Mouse (Mus musculus): ENCODE data around the gene Gm30191.

DNA sequence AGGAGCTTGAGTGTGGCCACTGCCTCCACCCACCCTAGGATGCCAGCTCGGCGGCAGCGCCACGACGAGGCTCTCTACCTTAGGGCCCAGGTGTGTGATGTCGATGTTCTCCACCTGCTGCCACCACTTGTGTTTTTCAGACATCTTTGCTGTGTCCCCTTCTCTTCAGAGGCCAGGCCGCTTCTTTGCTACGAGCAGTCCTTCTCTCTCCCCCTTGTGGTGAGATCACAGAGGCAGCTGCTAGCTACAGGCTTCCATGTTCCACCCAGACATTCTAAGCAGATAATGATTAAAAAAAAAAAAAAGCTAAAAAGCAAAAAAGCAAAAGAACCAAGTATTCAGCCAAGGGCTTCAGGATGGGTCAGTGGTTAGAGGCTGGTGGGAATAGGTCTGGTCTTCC, 19.5 kb upstream of the Gm30191 start, which contains the start of gene Catsper4:
- no peak for TF ChIP-seq CTCF (IDR thresholded peaks at IDR 0.05; ENCODE audit: low read depth, low read length)
- no peak for TF ChIP-seq EP300 (IDR thresholded peaks at IDR 0.05; ENCODE audit: insufficient read depth, low read depth, low read length)
- TF ChIP-seq POLR2A (IDR thresholded peaks at IDR 0.05; ENCODE audit: insufficient read depth, low read length) = no peak

All from ES-Bruce4 (cell line).